Comparison of ENCODE assay signal across 20 mouse cellular contexts in the genomic region with DNA sequence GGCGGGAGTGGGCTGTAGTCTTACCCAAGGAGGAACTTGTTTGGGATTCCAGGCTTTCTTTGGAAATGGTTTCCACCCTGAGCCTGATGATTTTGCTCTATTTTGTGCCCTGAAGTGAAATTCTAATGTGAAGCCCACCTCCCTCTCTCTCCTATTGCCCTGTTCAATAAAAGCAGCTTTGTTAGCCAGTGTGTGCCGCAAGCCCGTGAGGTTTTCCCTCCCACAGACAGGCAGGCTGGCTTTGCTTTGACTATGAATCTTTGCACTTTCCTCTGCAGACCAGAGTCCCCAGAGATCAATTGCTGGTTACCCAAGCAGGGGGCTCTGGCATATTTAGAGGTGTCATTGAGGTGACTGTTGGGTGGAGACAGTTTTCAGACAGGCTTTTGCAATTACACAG. TPM values are rescaled to one million over a fixed set of nuclear protein-coding genes. Genes with fewer than 3 reads are reported as not detected.
A peak's percentile ranks its signal among the peaks of the same experiment; 100 is the strongest.
DNase-seq lines count a peak whose midpoint lies in the region; ATAC-seq and TF ChIP-seq lines count a peak whose summit lies in the region.
"Had no signal": no experiment of that assay in that cellular context is flagged by ENCODE, and none has a peak within 500 bp of the region (broad histone marks: within the 10 kb centered on the region; RNA-seq: fewer than 3 reads in every experiment).

No protein-coding gene starts in this region.

- no peak overlapping the region for H3K4me3 ChIP-seq in forebrain, embryonic 10.5 days
- no peak overlapping the region for H3K4me3 ChIP-seq in forebrain, embryonic 13.5 days
- H3K4me3 ChIP-seq in kidney, embryonic 16.5 days (ENCODE audit: low read length) = no peak overlapping the region
- no peak overlapping the region for H3K4me3 ChIP-seq in embryonic facial prominence, embryonic 14.5 days (ENCODE audit: low read depth, low read length)
- H3K4me3 ChIP-seq in limb, embryonic 14.5 days (replicated peaks; ENCODE audit: low read length) = no peak overlapping the region
- H3K4me3 ChIP-seq: erythroblast, embryonic 14.5 days; heart, adult 2 months had no signal

- H3K27ac ChIP-seq in forebrain, embryonic 10.5 days = peak overlapping the region; percentile 72
- no peak overlapping the region for H3K27ac ChIP-seq in forebrain, embryonic 13.5 days
- H3K27ac ChIP-seq in kidney, embryonic 16.5 days (ENCODE audit: low read length) = peak overlapping the region; percentile 3
- peak overlapping the region; percentile 65 for H3K27ac ChIP-seq in embryonic facial prominence, embryonic 14.5 days (replicated peaks; ENCODE audit: low read depth, low read length)
- H3K27ac ChIP-seq in limb, embryonic 14.5 days (replicated peaks; ENCODE audit: low read depth, low read length) = peak overlapping the region; percentile 83
- H3K27ac ChIP-seq: heart, adult 2 months had no signal

- H3K4me1 ChIP-seq in forebrain, embryonic 10.5 days = peaks cover 32% of the 10 kb centered on the region
- H3K4me1 ChIP-seq in forebrain, embryonic 13.5 days = peaks cover 10% of the 10 kb centered on the region
- H3K4me1 ChIP-seq in kidney, embryonic 16.5 days (ENCODE audit: insufficient read depth, low read length) = peaks cover 18% of the 10 kb centered on the region
- H3K4me1 ChIP-seq in embryonic facial prominence, embryonic 14.5 days (ENCODE audit: control insufficient read depth, insufficient read depth, low read length) = peaks cover 22% of the 10 kb centered on the region
- H3K4me1 ChIP-seq in limb, embryonic 14.5 days (ENCODE audit: control insufficient read depth, insufficient read depth, low read length) = peaks cover 42% of the 10 kb centered on the region

- ATAC-seq in forebrain, embryonic 13.5 days = no peak
- ATAC-seq in kidney, embryonic 16.5 days (ENCODE audit: low FRiP score, low TSS enrichment) = no peak
- ATAC-seq in embryonic facial prominence, embryonic 14.5 days (ENCODE audit: low read depth) = no peak
- ATAC-seq in limb, embryonic 14.5 days (ENCODE audit: low FRiP score, low read depth) = peak; percentile 14; the same call in 1 of the 2 replicates

- H3K9ac ChIP-seq in forebrain, embryonic 13.5 days = no peak overlapping the region
- H3K9ac ChIP-seq in kidney, embryonic 16.5 days (replicated peaks; ENCODE audit: low read length) = no peak overlapping the region
- no peak overlapping the region for H3K9ac ChIP-seq in embryonic facial prominence, embryonic 14.5 days (ENCODE audit: low read depth, low read length)
- H3K9ac ChIP-seq in limb, embryonic 14.5 days (ENCODE audit: low read depth, low read length, severe bottlenecking) = no peak overlapping the region

- peaks cover 9% of the 10 kb centered on the region for H3K9me3 ChIP-seq in forebrain, embryonic 10.5 days
- H3K9me3 ChIP-seq in forebrain, embryonic 13.5 days (replicated peaks) = no peaks in the 10 kb centered on the region
- H3K9me3 ChIP-seq in kidney, embryonic 16.5 days (ENCODE audit: low read length) = no peaks in the 10 kb centered on the region
- no peaks in the 10 kb centered on the region for H3K9me3 ChIP-seq in embryonic facial prominence, embryonic 14.5 days (ENCODE audit: control insufficient read depth, low read length)
- H3K9me3 ChIP-seq in limb, embryonic 14.5 days (ENCODE audit: control insufficient read depth, low read length) = no peaks in the 10 kb centered on the region

- no peak for DNase-seq in forebrain, embryonic 10.5 days (ENCODE audit: extremely low spot score, low spot score)
- DNase-seq in kidney, postnatal 4 days = no peak
- DNase-seq in embryonic facial prominence, embryonic 14.5 days (ENCODE audit: low spot score) = no peak
- DNase-seq in limb, embryonic 14.5 days (ENCODE audit: low spot score) = no peak
- DNase-seq in spleen, adult 18-20 months = no peak
- DNase-seq in urinary bladder, adult 2 months (ENCODE audit: low spot score) = no peak
- DNase-seq: adrenal gland, postnatal 10 days; gastrocnemius, postnatal 14 days; heart, adult 2 months; kidney, adult 8-10 months; lung, adult 2 months; right cerebral cortex, postnatal 4 days; thymus, postnatal 4 days had no signal

- H3K36me3 ChIP-seq in forebrain, embryonic 10.5 days (replicated peaks) = no peaks in the 10 kb centered on the region; the same call in 1 of the 2 replicates
- no peaks in the 10 kb centered on the region for H3K36me3 ChIP-seq in forebrain, embryonic 13.5 days (ENCODE audit: poor library complexity, severe bottlenecking)
- no peaks in the 10 kb centered on the region for H3K36me3 ChIP-seq in kidney, embryonic 16.5 days (ENCODE audit: insufficient read depth, low read length)
- H3K36me3 ChIP-seq in embryonic facial prominence, embryonic 14.5 days (ENCODE audit: control insufficient read depth, insufficient read depth, low read length) = no peaks in the 10 kb centered on the region
- H3K36me3 ChIP-seq in limb, embryonic 14.5 days (ENCODE audit: control insufficient read depth, insufficient read depth, low read length) = no peaks in the 10 kb centered on the region

- H3K4me2 ChIP-seq in forebrain, embryonic 13.5 days = no peak overlapping the region
- H3K4me2 ChIP-seq in kidney, embryonic 16.5 days (replicated peaks; ENCODE audit: low read depth, low read length) = no peak overlapping the region
- no peak overlapping the region for H3K4me2 ChIP-seq in embryonic facial prominence, embryonic 14.5 days (ENCODE audit: low read depth, low read length)
- no peak overlapping the region for H3K4me2 ChIP-seq in limb, embryonic 14.5 days (replicated peaks; ENCODE audit: low read depth, low read length, severe bottlenecking)
- H3K4me2 ChIP-seq: midbrain, embryonic 11.5 days had no signal

- no peaks in the 10 kb centered on the region for H3K27me3 ChIP-seq in forebrain, embryonic 10.5 days (ENCODE audit: poor library complexity, severe bottlenecking)
- H3K27me3 ChIP-seq in forebrain, embryonic 13.5 days = no peaks in the 10 kb centered on the region
- H3K27me3 ChIP-seq in kidney, embryonic 16.5 days (ENCODE audit: insufficient read depth, low read length) = no peaks in the 10 kb centered on the region
- H3K27me3 ChIP-seq in embryonic facial prominence, embryonic 14.5 days (replicated peaks; ENCODE audit: control insufficient read depth, insufficient read depth, low read length) = no peaks in the 10 kb centered on the region
- no peaks in the 10 kb centered on the region for H3K27me3 ChIP-seq in limb, embryonic 14.5 days (ENCODE audit: control insufficient read depth, insufficient read depth, low read length)

- no peak for TF ChIP-seq POLR2A in limb, embryonic 14.5 days (IDR thresholded peaks at IDR 0.05; ENCODE audit: borderline replicate concordance, extremely low read depth, insufficient read depth, insufficient read length)

- WGBS in forebrain, embryonic 10.5 days = 56% methylated on average over 3 of the region's 3 CpGs
- 52% methylated on average over 3 of the region's 3 CpGs for WGBS in forebrain, embryonic 13.5 days
- 55% methylated on average over 3 of the region's 3 CpGs for WGBS in kidney, embryonic 16.5 days
- WGBS in embryonic facial prominence, embryonic 14.5 days = 40% methylated on average over 3 of the region's 3 CpGs
- 39% methylated on average over 3 of the region's 3 CpGs for WGBS in limb, embryonic 14.5 days

RNA-seq across cellular contexts. Expression of a gene that starts 5.4 kb away (rescaled TPM):
- 0.21 TPM in 1 of 2 replicates, not detected in the other for polyA plus RNA-seq in forebrain, embryonic 10.5 days (2016; fragmentation: Nextera tagmentation; extraction: Ambion mirVana)
- polyA plus RNA-seq in forebrain, embryonic 13.5 days (2015; fragmentation: Nextera tagmentation; extraction: Ambion mirVana) = 0.96 and 1.3 TPM in 2 replicates
- polyA plus RNA-seq in kidney, embryonic 16.5 days (2015; fragmentation: Nextera tagmentation; extraction: Ambion mirVana) = 1.8 and 2.4 TPM in 2 replicates
- polyA plus RNA-seq in embryonic facial prominence, embryonic 14.5 days (2014; fragmentation: Nextera tagmentation; extraction: Ambion mirVana) = 1.3 and 1.7 TPM in 2 replicates
- polyA plus RNA-seq in limb, embryonic 14.5 days (2012; rRNA removed) = 1.4 and 2.8 TPM in 2 replicates
- polyA plus RNA-seq in limb, embryonic 14.5 days (2014; fragmentation: Nextera tagmentation; extraction: Ambion mirVana) = 1.1 and 1.3 TPM in 2 replicates
- 0.15 and 0.47 TPM in 2 replicates for polyA plus RNA-seq in urinary bladder, adult 2 months (2012; rRNA removed)
- polyA plus RNA-seq: cerebellum, adult 2 months; erythroblast, embryonic 14.5 days had no signal

RNA-seq across cellular contexts. Expression of a gene that starts 33.7 kb away (rescaled TPM):
- 0.51 and 0.84 TPM in 2 replicates for polyA plus RNA-seq in forebrain, embryonic 10.5 days (2016; fragmentation: Nextera tagmentation; extraction: Ambion mirVana)
- polyA plus RNA-seq in forebrain, embryonic 13.5 days (2015; fragmentation: Nextera tagmentation; extraction: Ambion mirVana) = 0.10 and 0.14 TPM in 2 replicates
- polyA plus RNA-seq in kidney, embryonic 16.5 days (2015; fragmentation: Nextera tagmentation; extraction: Ambion mirVana) = 0.64 and 0.66 TPM in 2 replicates
- 0.92 and 1.3 TPM in 2 replicates for polyA plus RNA-seq in embryonic facial prominence, embryonic 14.5 days (2014; fragmentation: Nextera tagmentation; extraction: Ambion mirVana)
- polyA plus RNA-seq in limb, embryonic 14.5 days (2012; rRNA removed) = 0.81 and 0.87 TPM in 2 replicates
- polyA plus RNA-seq in limb, embryonic 14.5 days (2014; fragmentation: Nextera tagmentation; extraction: Ambion mirVana) = 0.57 and 0.99 TPM in 2 replicates
- polyA plus RNA-seq in urinary bladder, adult 2 months (2012; rRNA removed) = 0.03 TPM in 1 of 2 replicates, not detected in the other
- polyA plus RNA-seq: cerebellum, adult 2 months; erythroblast, embryonic 14.5 days; heart, adult 2 months; liver, adult 2 months; lung, adult 2 months; neural tube, embryonic 14.5 days had no signal

RNA-seq across cellular contexts. Expression of a gene that starts 49.1 kb away (rescaled TPM):
- polyA plus RNA-seq in forebrain, embryonic 10.5 days (2016; fragmentation: Nextera tagmentation; extraction: Ambion mirVana) = 15.9 and 22.1 TPM in 2 replicates
- polyA plus RNA-seq in forebrain, embryonic 13.5 days (2015; fragmentation: Nextera tagmentation; extraction: Ambion mirVana) = 19.5 and 19.6 TPM in 2 replicates
- polyA plus RNA-seq in kidney, embryonic 16.5 days (2015; fragmentation: Nextera tagmentation; extraction: Ambion mirVana) = 20.6 and 21.6 TPM in 2 replicates
- polyA plus RNA-seq in embryonic facial prominence, embryonic 14.5 days (2014; fragmentation: Nextera tagmentation; extraction: Ambion mirVana) = 38.6 and 44.3 TPM in 2 replicates
- polyA plus RNA-seq in limb, embryonic 14.5 days (2012; rRNA removed) = 44.3 and 48.5 TPM in 2 replicates
- 41.1 and 50.9 TPM in 2 replicates for polyA plus RNA-seq in limb, embryonic 14.5 days (2014; fragmentation: Nextera tagmentation; extraction: Ambion mirVana)
- polyA plus RNA-seq in urinary bladder, adult 2 months (2012; rRNA removed) = 5.7 and 7.1 TPM in 2 replicates
